Mouse (Mus musculus) midbrain, embryonic 12.5 days (tissue): Measurements from ENCODE around the gene Aldh3b1. TPM values are rescaled to one million over a fixed set of nuclear protein-coding genes. Genes with fewer than 3 reads are reported as not detected.

Experiments used
- ATAC-seq: fragments of 200-750 bp; cut with Nextera tagmentation; 2 replicates; pipeline ENCODE4 v1.8.0; 2017; ENCODE audit warnings: low read depth, moderate TSS enrichment, moderate library complexity; ENCODE audit not compliant: low FRiP score
- H3K27ac ChIP-seq: fragments of 300-500 bp; sonication (generic); replicated peaks from 2 replicates; pipeline ENCODE4 v1.5.1; 2016; ENCODE audit warnings: mild to moderate bottlenecking
- H3K27me3 ChIP-seq: fragments of 300-500 bp; sonication (generic); 2 replicates; pipeline ENCODE4 v1.6.1; 2016; ENCODE audit warnings: mild to moderate bottlenecking
- H3K36me3 ChIP-seq: fragments of 300-500 bp; sonication (generic); 2 replicates; pipeline ENCODE4 v1.6.1; 2016
- H3K4me1 ChIP-seq: fragments of 300-500 bp; sonication (generic); 2 replicates; pipeline ENCODE4 v1.6.1; 2016
- H3K4me2 ChIP-seq: fragments of 300-500 bp; sonication (generic); replicated peaks from 2 replicates; pipeline ENCODE4 v1.6.1; 2016; ENCODE audit warnings: mild to moderate bottlenecking, moderate library complexity
- H3K4me3 ChIP-seq: fragments of 300-500 bp; sonication (generic); 2 replicates; pipeline ENCODE4 v1.5.1; 2016; ENCODE audit warnings: mild to moderate bottlenecking
- H3K9ac ChIP-seq: fragments of 300-500 bp; sonication (generic); replicated peaks from 2 replicates; pipeline ENCODE4 v1.6.1; 2016; ENCODE audit warnings: mild to moderate bottlenecking, moderate library complexity
- H3K9me3 ChIP-seq: fragments of 300-500 bp; sonication (generic); 2 replicates; pipeline ENCODE4 v1.6.1; 2016; ENCODE audit warnings: mild to moderate bottlenecking
- WGBS: fragments of 180-500 bp; shearing (Covaris S2); methylation state at CpG from one replicate; pipeline ENCODE4 v1.1.7; 2016; 5-methylcytosine and 5-hydroxymethylcytosine counted together
- polyA plus RNA-seq: library from polyadenylated mRNA; unstranded; fragments of >200 nt; fragmentation: Nextera tagmentation; extraction: Ambion mirVana; gene quantifications from 2 replicates; pipeline ENCODE4 v1.2.1, GENCODE M21; 2016

Gene Aldh3b1
- polyA plus RNA-seq, 1 experiment from 2014 or later, result 0.83 TPM

DNA sequence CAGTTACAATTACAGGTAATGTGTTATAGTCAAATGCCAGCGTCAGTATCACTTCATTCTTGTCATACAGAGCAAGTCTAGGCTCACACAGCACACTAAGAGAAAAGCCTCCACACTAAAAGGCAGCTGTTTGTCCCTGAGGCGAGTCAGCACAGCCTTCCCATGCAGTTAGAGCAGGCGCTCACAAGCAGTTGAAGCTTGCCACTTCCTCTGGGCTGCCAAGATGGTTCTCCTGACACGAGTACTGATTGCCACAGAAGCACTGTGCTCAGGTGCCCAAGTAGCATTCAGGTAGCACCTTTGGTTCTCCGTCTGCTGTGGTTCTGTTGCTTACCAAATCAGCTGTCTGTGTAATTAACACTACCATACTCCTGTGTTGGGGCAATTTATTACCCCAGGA is 40.5 kb downstream of the Aldh3b1 start:
- H3K4me1 ChIP-seq, result no peaks in the 10 kb centered on the region
- H3K27me3 ChIP-seq, result no peaks in the 10 kb centered on the region
- no peak overlapping the region for H3K27ac ChIP-seq
- H3K9ac ChIP-seq, result no peak overlapping the region
- WGBS, result 89% methylated on average over 5 of the region's 5 CpGs
- H3K4me2 ChIP-seq, result no peak overlapping the region
- H3K9me3 ChIP-seq, result no peaks in the 10 kb centered on the region
- no peak for ATAC-seq
- no peak overlapping the region for H3K4me3 ChIP-seq
- peaks cover 79% of the 10 kb centered on the region for H3K36me3 ChIP-seq

DNA sequence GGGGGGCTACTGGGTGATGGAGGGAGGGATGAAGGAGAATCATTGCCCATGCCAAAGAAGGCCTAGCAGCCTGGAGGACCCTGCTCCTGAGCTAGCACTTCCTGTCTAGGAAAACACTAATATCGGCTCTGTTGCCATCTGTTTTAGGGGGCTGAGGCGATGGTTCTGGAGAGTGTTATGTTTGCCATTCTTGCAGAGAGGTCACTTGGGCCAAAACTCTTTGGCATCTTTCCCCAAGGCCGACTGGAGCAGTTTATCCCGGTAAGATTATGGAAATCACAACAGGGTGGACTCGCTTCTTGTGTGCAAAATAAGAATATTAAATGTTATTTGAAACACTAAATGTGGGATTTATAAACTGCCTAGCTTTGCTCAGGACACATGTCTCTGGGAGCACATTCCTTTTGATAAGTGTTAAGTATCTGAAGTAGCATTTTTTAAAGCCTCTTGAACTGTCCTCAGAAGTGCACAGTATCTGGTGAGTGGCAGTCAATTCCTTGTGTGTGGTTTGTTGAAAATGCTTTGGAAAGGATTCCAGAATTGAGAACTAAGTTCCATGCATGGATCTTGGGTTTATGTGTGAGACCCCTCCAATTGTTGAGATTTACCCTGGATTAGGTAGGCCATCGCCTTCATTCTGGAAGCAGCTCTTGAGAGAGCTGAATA is 45.1 kb downstream of the Aldh3b1 start:
- Histone ChIP-seq H3K27ac (no peak overlapping the region), H3K4me1 (no peaks in the 10 kb centered on the region), H3K4me3 (no peak overlapping the region), H3K27me3 (no peaks in the 10 kb centered on the region), H3K9ac (no peak overlapping the region), H3K9me3 (no peaks in the 10 kb centered on the region), H3K36me3 (peaks cover 34% of the 10 kb centered on the region), H3K4me2 (no peak overlapping the region)
- ATAC-seq, result no peak
- 86% methylated on average over 6 of the region's 6 CpGs for WGBS

DNA sequence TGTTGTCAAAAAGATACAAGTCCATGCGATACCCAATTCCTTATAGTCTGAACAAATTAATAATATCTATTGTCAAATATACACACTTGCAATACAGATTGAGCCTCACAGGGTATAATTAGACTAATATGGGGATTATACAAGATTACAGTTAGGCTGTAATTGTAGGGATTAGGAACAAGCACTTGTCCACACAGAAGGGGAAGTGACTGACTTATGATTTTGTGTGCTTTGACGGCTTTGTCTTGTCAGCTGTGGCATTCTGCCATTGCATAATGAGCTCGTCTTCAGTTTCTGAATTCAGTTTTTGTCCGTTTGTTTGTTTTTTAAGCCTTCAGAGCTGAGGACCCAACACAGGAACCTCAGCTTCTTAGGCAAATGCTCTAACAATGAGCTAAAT is 47.4 kb downstream of the Aldh3b1 start:
- no peaks in the 10 kb centered on the region for H3K27me3 ChIP-seq
- no peak overlapping the region for H3K9ac ChIP-seq
- H3K27ac ChIP-seq, result no peak overlapping the region
- no peaks in the 10 kb centered on the region for H3K4me1 ChIP-seq
- no peak overlapping the region for H3K4me2 ChIP-seq
- no peak overlapping the region for H3K4me3 ChIP-seq
- H3K9me3 ChIP-seq, result no peaks in the 10 kb centered on the region
- no peak for ATAC-seq
- peaks cover 17% of the 10 kb centered on the region for H3K36me3 ChIP-seq
- 77% methylated on average over 4 of the region's 4 CpGs for WGBS

DNA sequence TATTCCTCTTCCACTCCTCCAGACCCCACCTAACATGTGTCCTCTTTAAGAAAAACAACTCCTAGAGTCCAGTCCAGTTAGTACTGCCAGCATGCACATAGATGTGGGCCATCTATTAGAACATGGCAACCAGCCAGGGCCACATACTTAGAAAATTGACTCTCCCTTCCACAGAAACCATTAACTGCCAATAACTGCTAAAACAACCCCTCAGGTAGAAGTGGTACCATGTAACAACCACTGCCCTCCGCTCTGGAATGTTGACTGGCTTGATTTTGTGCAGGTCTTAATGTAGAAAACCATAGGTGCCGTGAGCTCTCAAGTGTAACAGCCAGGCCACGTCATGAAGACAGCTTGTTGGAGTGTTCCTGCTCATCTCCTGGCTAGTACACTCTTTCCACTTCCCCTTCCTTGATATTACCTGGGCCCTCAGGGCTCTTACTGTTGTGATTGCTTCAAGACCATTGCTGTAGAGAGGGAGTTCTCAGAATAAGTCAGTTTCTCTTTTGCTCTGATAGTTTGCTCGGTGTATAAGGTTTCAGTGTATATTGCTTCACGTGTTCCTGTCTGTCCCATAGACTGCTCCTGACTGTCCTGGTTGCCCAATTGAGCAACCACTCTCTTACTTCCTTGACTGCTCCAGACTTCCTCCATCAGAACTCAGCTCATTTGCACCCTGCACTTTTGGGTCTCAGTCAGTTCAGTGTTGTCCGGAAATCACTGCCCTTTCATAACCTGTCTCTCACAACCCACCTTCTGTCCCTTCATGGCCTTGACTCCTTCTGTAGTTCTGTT is 49.4 kb downstream of the Aldh3b1 start:
- H3K27me3 ChIP-seq, result no peaks in the 10 kb centered on the region
- no peak overlapping the region for H3K9ac ChIP-seq
- no peaks in the 10 kb centered on the region for H3K4me1 ChIP-seq
- no peaks in the 10 kb centered on the region for H3K9me3 ChIP-seq
- no peak overlapping the region for H3K27ac ChIP-seq
- H3K4me3 ChIP-seq, result no peak overlapping the region
- no peak for ATAC-seq
- no peak overlapping the region for H3K4me2 ChIP-seq
- WGBS, result 96% methylated on average over 6 of the region's 6 CpGs
- H3K36me3 ChIP-seq, result no peaks in the 10 kb centered on the region

GRCm38 (mm10) chr19:3875045-3875444 is 54.6 kb downstream of the Aldh3b1 start:
- H3K9ac ChIP-seq, result no peak overlapping the region
- H3K4me3 ChIP-seq, result no peak overlapping the region
- WGBS, result 89% methylated on average over 7 of the region's 7 CpGs
- no peaks in the 10 kb centered on the region for H3K9me3 ChIP-seq
- H3K36me3 ChIP-seq, result no peaks in the 10 kb centered on the region
- no peak overlapping the region for H3K4me2 ChIP-seq
- H3K4me1 ChIP-seq, result peaks cover 3% of the 10 kb centered on the region; the same call in 1 of the 2 replicates
- H3K27me3 ChIP-seq, result no peaks in the 10 kb centered on the region
- ATAC-seq, result no peak
- H3K27ac ChIP-seq, result no peak overlapping the region

DNA sequence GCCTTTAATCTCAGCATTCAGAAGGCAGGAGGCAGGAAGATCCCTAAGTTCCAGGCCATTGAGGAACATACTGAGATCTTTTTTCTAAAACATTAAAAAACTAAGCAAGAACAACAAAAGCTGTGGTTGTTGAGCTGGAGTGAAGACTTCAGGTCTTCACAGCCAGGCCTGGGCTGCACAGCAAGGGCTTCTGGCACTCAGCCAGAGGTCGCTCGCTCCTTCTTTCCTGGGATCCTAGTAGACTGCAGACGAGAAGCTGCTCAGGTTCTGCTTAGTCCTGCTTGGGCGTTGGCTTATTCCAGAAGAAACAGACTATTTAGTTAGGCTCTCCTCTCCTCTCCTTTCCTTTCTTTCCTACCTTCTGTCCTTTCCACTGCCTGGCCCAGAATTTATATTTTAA is 57.2 kb downstream of the Aldh3b1 start:
- H3K4me3 ChIP-seq, result no peak overlapping the region
- no peak for ATAC-seq
- H3K4me1 ChIP-seq, result peaks cover 3% of the 10 kb centered on the region; the same call in 1 of the 2 replicates
- WGBS, result 83% methylated on average over 4 of the region's 4 CpGs
- no peaks in the 10 kb centered on the region for H3K27me3 ChIP-seq
- no peaks in the 10 kb centered on the region for H3K36me3 ChIP-seq
- H3K9ac ChIP-seq, result no peak overlapping the region
- no peak overlapping the region for H3K4me2 ChIP-seq
- H3K9me3 ChIP-seq, result no peaks in the 10 kb centered on the region
- no peak overlapping the region for H3K27ac ChIP-seq

DNA sequence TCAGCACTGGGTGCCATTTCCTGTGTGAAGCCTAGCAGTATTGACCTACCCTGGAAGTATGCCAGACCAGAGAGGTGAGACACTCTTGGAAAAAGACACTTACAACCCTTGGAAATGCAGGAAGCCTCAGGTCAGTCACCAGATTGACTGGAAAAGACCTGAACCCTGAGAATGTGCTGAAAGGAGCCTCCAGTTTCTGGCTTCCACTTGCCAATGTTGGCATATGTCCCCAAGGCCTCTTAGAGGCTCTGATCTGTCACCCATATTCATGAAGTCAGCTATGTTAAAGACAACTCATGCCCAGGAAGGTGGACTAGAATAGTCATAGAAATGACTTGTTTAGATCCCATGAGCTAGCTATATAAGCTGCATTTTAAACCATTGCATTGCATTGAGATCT is 58.1 kb downstream of the Aldh3b1 start:
- Histone ChIP-seq H3K27me3 (no peaks in the 10 kb centered on the region), H3K36me3 (peaks cover 7% of the 10 kb centered on the region; the same call in 1 of the 2 replicates), H3K9me3 (no peaks in the 10 kb centered on the region), H3K27ac (no peak overlapping the region), H3K4me3 (no peak overlapping the region), H3K4me1 (peaks cover 3% of the 10 kb centered on the region; the same call in 1 of the 2 replicates), H3K4me2 (no peak overlapping the region), H3K9ac (no peak overlapping the region)
- ATAC-seq, result no peak

DNA sequence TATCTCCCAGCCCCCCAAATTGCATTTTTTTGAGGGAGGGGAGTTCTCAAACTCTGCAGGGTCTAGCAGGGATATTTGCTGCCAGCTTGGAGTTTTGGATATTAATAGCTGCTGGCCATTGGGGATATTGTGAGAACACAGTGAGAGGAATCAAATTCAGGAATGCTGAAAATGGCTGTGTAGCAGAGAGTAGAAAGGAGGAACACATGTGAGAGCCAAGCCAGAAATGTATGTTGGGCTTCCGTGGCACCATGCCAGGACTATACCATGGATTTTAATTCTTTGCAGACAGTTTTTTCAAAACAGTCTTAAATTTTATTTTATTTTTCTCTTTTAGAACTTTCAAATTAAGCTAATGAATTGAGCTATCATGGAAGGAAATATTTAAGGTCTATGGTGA is 61.3 kb downstream of the Aldh3b1 start:
- 92% methylated on average over 1 of the region's 1 CpGs for WGBS
- no peak overlapping the region for H3K9ac ChIP-seq
- H3K4me2 ChIP-seq, result no peak overlapping the region
- H3K36me3 ChIP-seq, result peaks cover 23% of the 10 kb centered on the region
- no peaks in the 10 kb centered on the region for H3K9me3 ChIP-seq
- H3K27ac ChIP-seq, result no peak overlapping the region
- no peak for ATAC-seq
- H3K27me3 ChIP-seq, result no peaks in the 10 kb centered on the region
- H3K4me1 ChIP-seq, result peaks cover 3% of the 10 kb centered on the region; the same call in 1 of the 2 replicates
- no peak overlapping the region for H3K4me3 ChIP-seq

- no peak for ATAC-seq
- Histone ChIP-seq H3K27ac (no peak overlapping the region), H3K4me2 (no peak overlapping the region), H3K9ac (no peak overlapping the region), H3K4me1 (no peaks in the 10 kb centered on the region), H3K27me3 (no peaks in the 10 kb centered on the region), H3K9me3 (no peaks in the 10 kb centered on the region), H3K36me3 (peaks cover 26% of the 10 kb centered on the region), H3K4me3 (no peak overlapping the region)
- whole genome bisulfite sequencing, result 93% methylated on average over 2 of the region's 2 CpGs
Measured at GRCm38 (mm10) chr19:3864960-3865359, 64.6 kb downstream of the Aldh3b1 start.

Other genes with a start within 250 kb of the Aldh3b1 start
- 3.0 and 3.2 TPM in 2 replicates for gene Lrp5, start 243.2 kb downstream of the Aldh3b1 start, polyA plus RNA-seq
- gene 1810055G02Rik, start 221.5 kb downstream of the Aldh3b1 start, polyA plus RNA-seq, result 31.9 and 35.1 TPM in 2 replicates
- gene Kmt5b, start 162.4 kb downstream of the Aldh3b1 start, polyA plus RNA-seq, result 61.3 and 65.9 TPM in 2 replicates
- gene Chka, start 78.0 kb downstream of the Aldh3b1 start, polyA plus RNA-seq, result 69.1 and 73.9 TPM in 2 replicates
- 16.3 and 18.7 TPM in 2 replicates for gene Tcirg1, start 22.7 kb downstream of the Aldh3b1 start, polyA plus RNA-seq
- 193 and 210 TPM in 2 replicates for gene Ndufs8, start 17.0 kb downstream of the Aldh3b1 start, polyA plus RNA-seq
- gene Unc93b1, start 5.4 kb upstream of the Aldh3b1 start, polyA plus RNA-seq, result 8.5 and 10.4 TPM in 2 replicates
- not detected in 2 replicates for gene Aldh3b3, start 28.8 kb upstream of the Aldh3b1 start, polyA plus RNA-seq
- 0.62 and 1.0 TPM in 2 replicates for gene Aldh3b2, start 42.5 kb upstream of the Aldh3b1 start, polyA plus RNA-seq
- gene Acy3, start 56.8 kb upstream of the Aldh3b1 start, polyA plus RNA-seq, result 0.88 and 1.3 TPM in 2 replicates
- gene Tbx10, start 62.9 kb upstream of the Aldh3b1 start, polyA plus RNA-seq, result not detected in 2 replicates
- gene Nudt8, start 70.8 kb upstream of the Aldh3b1 start, polyA plus RNA-seq, result 15.6 and 17.6 TPM in 2 replicates
- gene Gm49405, start 70.8 kb upstream of the Aldh3b1 start, polyA plus RNA-seq, result 3.5 and 4.5 TPM in 2 replicates
- gene Doc2g, start 73.5 kb upstream of the Aldh3b1 start, polyA plus RNA-seq, result 3.6 and 5.2 TPM in 2 replicates
- 181 and 188 TPM in 2 replicates for gene Ndufv1, start 83.0 kb upstream of the Aldh3b1 start, polyA plus RNA-seq
- gene Gstp1, start 108.2 kb upstream of the Aldh3b1 start, polyA plus RNA-seq, result 323 and 328 TPM in 2 replicates
- gene Gstp2, start 116.2 kb upstream of the Aldh3b1 start, polyA plus RNA-seq, result 1.6 and 2.4 TPM in 2 replicates
- not detected in 2 replicates for gene Gstp3, start 129.8 kb upstream of the Aldh3b1 start, polyA plus RNA-seq
- not detected in 2 replicates for gene Cabp2, start 151.8 kb upstream of the Aldh3b1 start, polyA plus RNA-seq
- 66.7 and 68.0 TPM in 2 replicates for gene Cdk2ap2, start 167.4 kb upstream of the Aldh3b1 start, polyA plus RNA-seq
- gene Pitpnm1, start 170.2 kb upstream of the Aldh3b1 start, polyA plus RNA-seq, result 27.2 and 29.0 TPM in 2 replicates
- 59.5 and 63.6 TPM in 2 replicates for gene Aip, start 196.1 kb upstream of the Aldh3b1 start, polyA plus RNA-seq
- gene Gpr152, start 210.0 kb upstream of the Aldh3b1 start, polyA plus RNA-seq, result not detected in 2 replicates
- gene Cabp4, start 214.2 kb upstream of the Aldh3b1 start, polyA plus RNA-seq, result 0.12 and 0.14 TPM in 2 replicates
- 121 and 133 TPM in 2 replicates for gene Coro1b, start 218.8 kb upstream of the Aldh3b1 start, polyA plus RNA-seq
- gene Ptprcap, start 223.8 kb upstream of the Aldh3b1 start, polyA plus RNA-seq, result 0.42 and 0.71 TPM in 2 replicates
- gene Rps6kb2, start 233.5 kb upstream of the Aldh3b1 start, polyA plus RNA-seq, result 62.8 and 63.3 TPM in 2 replicates
- 3.8 and 4.2 TPM in 2 replicates for gene Carns1, start 245.7 kb upstream of the Aldh3b1 start, polyA plus RNA-seq